Mouse (Mus musculus) adrenal gland, adult 10 weeks (tissue): ENCODE data around the gene Fam227a. TPM values are rescaled to one million over a fixed set of nuclear protein-coding genes. Genes with fewer than 3 reads are reported as not detected.

Source experiments
- polyA plus RNA-seq: library from polyadenylated mRNA; stranded (reverse); fragments of 350-450 nt; fragmentation: Illumina TruSeq; extraction: RNeasy Lipid Tissue Mini Kit (QIAGEN cat#74804); gene quantifications from one replicate; pipeline ENCODE4 v1.2.3, GENCODE M21; 2014; ENCODE audit warnings: low read depth, low replicate concordance

The Fam227a gene
- polyA plus RNA-seq: 1.7 TPM

DNA sequence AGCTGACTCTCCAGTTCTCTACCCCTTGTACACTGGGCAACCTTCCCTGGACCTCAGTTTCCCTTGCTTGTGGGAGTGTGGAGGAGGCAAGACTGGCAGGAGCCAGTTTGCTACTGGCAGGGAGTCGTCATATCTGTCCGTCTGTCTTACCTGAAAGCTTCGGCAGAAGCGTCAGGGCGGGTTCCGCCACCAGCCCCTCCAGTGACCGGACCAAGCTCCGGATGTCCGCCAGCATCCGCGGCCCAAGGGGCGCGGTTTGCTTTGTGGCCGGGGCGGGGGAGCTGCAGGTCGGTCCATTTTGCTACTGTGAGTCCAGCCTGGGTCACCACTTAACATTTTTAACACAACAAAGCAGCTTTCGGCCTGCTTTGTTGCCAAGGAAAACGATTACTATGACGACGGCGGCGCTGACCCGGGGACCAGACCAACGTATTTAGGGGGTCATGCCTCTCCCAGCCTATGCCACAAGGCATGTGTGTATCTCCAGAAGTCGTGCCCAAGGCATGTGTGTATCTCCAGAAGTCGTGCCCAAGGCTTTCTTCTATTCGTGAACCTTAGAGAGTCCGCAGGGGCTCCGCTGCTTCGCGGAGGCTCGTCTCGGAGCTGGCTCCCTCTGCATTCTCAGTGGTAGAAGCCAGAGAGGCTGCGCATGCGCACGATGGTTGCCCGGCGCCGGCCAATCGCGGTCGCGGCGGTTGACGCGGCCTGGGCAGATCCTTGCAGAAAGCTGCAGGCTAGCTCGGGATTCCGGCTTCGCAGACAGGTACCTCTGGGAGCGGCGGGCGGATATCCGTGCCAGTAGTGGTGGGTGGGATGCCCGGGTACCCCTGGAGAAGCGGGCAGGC is at the start of gene Fam227a, which contains the start of gene Cby1:
Fam227a (minus strand) TSS at position 426 of the 845 bp plus-strand sequence.
Cby1 (plus strand) TSS at position 669 of the 845 bp plus-strand sequence.

DNA sequence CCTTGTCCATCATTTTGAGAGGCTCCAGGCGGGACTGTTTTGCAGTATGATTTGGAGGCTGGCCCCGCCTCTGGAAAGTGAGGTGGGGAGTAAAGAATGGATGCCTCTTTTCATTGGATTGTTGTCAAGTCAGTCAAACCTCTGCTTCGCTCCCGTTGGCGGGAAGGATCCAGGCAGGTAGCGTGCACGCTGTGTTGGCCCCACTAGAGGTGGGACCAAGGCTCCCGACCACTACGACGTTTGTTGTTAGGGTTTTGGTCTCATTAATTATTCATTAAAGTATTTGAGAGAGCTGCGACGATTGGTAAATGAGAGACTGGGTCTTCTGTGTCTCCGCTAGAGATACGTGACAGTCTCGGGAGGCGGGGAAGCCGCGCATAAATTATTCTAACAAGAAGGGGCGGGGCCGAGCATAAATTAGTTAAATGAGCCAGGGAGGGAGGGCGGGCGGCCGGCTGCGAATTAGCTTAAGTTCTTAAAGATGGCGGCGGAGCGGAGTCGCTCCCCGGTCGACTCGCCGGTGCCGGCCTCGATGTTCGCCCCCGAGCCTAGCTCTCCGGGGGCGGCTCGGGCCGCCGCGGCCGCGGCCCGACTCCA is 31.8 kb upstream of the Fam227a start, which contains the start of gene Gtpbp1:
Gtpbp1 (plus strand) TSS at position 420 of the 597 bp plus-strand sequence.

DNA sequence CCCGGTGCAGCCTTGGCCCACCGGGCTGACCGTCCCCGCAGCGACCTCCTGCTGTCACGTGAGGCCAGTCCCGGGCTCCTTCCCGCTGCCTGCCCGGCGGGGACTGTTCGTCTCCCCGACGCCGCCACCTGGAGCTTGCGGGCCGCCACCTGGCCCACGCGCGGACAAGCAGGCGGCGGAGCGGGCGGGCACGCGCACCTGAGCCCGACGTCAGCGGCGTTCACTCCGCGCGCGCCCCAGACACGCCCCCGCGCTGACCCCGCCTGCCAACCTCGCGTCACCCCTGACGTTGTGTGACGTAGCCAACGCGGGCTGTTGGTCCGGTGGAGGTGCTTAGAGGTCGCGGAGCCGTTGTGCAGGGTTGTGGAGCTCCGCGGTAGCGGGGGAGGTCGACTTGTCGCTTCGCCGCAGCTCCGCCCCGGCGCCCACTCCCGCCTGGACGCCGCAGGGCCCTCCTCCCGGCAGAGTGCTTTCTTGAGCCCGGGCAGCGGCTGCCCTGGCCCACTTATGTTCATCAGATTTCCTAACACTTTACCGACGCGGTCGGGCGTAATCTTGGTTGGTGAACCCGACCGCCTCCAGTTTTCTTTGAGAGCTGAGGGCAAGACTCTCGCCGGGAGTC is 29.0 kb upstream of the Fam227a start, which contains the start of gene Josd1:
Josd1 (minus strand) TSS at position 274 of the 622 bp plus-strand sequence.

DNA sequence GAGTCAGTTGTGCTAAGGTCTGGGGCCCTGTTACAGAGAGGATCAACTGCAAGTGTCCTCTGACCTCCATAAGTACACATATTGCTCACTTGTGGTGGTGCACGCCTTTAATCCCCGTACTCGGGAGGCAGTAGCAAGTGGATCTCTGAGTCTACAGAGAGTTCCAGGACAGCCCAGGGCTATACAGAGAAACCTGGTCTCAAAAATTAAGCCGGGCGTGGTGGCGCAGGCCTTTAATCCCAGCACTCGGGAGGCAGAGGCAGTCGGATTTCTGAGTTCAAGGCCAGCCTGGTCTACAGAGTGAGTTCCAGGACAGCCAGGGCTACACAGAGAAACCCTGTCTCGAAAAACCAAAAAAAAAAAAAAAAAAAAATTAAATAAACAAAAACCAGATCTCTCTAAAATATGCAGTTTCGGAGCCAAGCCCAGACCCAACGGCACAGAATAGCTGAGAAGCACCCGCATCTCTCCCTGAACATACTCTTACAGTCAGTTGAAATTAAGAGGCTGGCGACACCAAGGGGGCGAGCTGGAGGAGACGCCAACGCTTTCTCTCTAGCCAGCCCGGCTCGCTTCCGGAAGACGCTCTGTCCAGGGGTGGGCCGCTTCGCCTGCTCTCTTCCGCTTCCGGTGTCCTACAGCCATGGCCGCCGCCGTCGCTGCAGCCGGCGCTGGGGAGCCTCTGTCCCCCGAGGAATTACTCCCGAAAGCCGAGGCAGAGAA is 11.7 kb upstream of the Fam227a start, which contains the start of gene Tomm22:
Tomm22 (plus strand) TSS at position 613 of the 723 bp plus-strand sequence.

DNA sequence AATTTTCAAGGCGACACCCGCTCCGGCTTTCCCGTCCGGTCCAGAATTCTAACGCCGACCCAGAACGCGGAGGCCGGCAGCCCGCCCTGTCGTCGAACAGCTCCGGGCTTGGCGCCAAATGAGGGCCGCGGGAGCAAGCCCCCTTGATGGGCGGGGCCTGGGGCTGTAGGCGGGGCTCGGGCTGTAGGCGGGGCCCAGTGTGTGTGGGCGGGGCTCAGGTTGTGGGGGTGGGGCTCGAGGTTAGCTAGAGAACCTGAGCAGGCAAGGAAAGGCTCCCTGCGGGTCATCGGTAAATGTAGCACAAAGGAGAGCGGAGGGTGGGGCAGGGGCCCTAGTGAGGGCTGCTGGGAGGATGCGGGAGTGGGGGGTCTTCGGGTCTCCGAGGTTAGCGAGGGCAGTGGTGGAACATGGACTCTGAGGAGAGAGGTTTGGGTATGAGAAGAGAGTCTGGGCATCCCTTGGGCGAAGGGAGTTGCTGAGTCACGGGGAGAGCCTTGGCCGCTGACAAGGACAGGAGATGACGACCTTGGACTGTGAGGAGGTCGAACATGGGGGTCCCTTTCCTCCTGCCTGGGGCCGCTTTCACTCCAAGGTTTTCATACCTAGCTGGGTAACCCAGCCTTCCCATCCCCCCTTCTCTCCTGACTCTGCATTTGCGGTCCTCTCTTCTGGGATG is 53.6 kb downstream of the Fam227a start, which contains the start of gene Dmc1:
Dmc1 (minus strand) TSS at position 120 of the 676 bp plus-strand sequence.

Other genes starting within 250 kb of the Fam227a start
- 20.4 TPM for gene Csnk1e, start 203.4 kb downstream of the Fam227a start, polyA plus RNA-seq
- not detected for gene Kcnj4, start 153.7 kb downstream of the Fam227a start, polyA plus RNA-seq
- gene Kdelr3, start 142.5 kb downstream of the Fam227a start, polyA plus RNA-seq: 2.3 TPM
- gene Ddx17, start 112.2 kb downstream of the Fam227a start, polyA plus RNA-seq: 281 TPM
- 9.0 TPM for gene Dmc1, start 53.8 kb downstream of the Fam227a start, polyA plus RNA-seq
- 0.93 TPM for gene Cby1, start 243 bp upstream of the Fam227a start, polyA plus RNA-seq
- gene Tomm22, start 11.9 kb upstream of the Fam227a start, polyA plus RNA-seq: 276 TPM
- 17.4 TPM for gene Josd1, start 29.0 kb upstream of the Fam227a start, polyA plus RNA-seq
- 1.9 TPM for gene Gtpbp1, start 31.9 kb upstream of the Fam227a start, polyA plus RNA-seq
- 4.4 TPM for gene Sun2, start 83.6 kb upstream of the Fam227a start, polyA plus RNA-seq
- 1.3 TPM for gene Dnal4, start 118.9 kb upstream of the Fam227a start, polyA plus RNA-seq
- gene Nptxr, start 145.8 kb upstream of the Fam227a start, polyA plus RNA-seq: 0.82 TPM
- gene Npcd, start 175.3 kb upstream of the Fam227a start, polyA plus RNA-seq: not detected
- 8.0 TPM for gene Cbx6, start 175.7 kb upstream of the Fam227a start, polyA plus RNA-seq
- 5.8 TPM for gene Apobec3, start 232.7 kb upstream of the Fam227a start, polyA plus RNA-seq